Mouse (Mus musculus) spleen, adult 12 weeks (tissue): Measurements from ENCODE around the gene Bsg.
"Not testable (repeated sequence)": the region's sequence is repeated elsewhere in the genome, so short reads cannot be mapped to it uniquely, and the experiment has no call there.

Experiments used
- DNase-seq: peaks from one replicate; pipeline ENCODE4 v3.0.0; 2022; ENCODE audit warnings: low spot score

Gene Bsg

GRCm38 (mm10) chr10:79735361-79735760, 31.1 kb downstream of the Bsg start:
- DNase-seq, result no peak

GRCm38 (mm10) chr10:79736706-79737105, 32.4 kb downstream of the Bsg start:
- no peak for DNase-seq

GRCm38 (mm10) chr10:79738259-79738658, 34.0 kb downstream of the Bsg start:
- no peak for DNase-seq

- DNase-seq, result no peak
Measured at GRCm38 (mm10) chr10:79739234-79739633, 34.9 kb downstream of the Bsg start.

- no peak for DNase-seq
Measured at GRCm38 (mm10) chr10:79740863-79741262, 36.6 kb downstream of the Bsg start.

- no peak for DNase-seq
Measured at GRCm38 (mm10) chr10:79743161-79743560, 38.9 kb downstream of the Bsg start.

- no peak for DNase-seq
Measured at GRCm38 (mm10) chr10:79743650-79744365, 39.5 kb downstream of the Bsg start.

GRCm38 (mm10) chr10:79745411-79745810, 41.1 kb downstream of the Bsg start:
- DNase-seq, result no peak

- DNase-seq, result peak; percentile 90
Measured at GRCm38 (mm10) chr10:79745898-79746773, 41.8 kb downstream of the Bsg start, which contains the start of gene Polrmt. Gene Polrmt (minus strand): TSS chr10:79746581.

- DNase-seq, result no peak
Measured at GRCm38 (mm10) chr10:79746774-79747151, 42.5 kb downstream of the Bsg start.

- DNase-seq, result no peak
Measured at GRCm38 (mm10) chr10:79748496-79748895, 44.2 kb downstream of the Bsg start.

GRCm38 (mm10) chr10:79754856-79755516, 50.7 kb downstream of the Bsg start, which contains the start of gene Fgf22:
Gene Fgf22 (plus strand): TSS chr10:79755076.
- DNase-seq, result no peak

- DNase-seq, result no peak
Measured at GRCm38 (mm10) chr10:79755854-79756253, 51.6 kb downstream of the Bsg start.

GRCm38 (mm10) chr10:79756660-79757059, 52.4 kb downstream of the Bsg start:
- no peak for DNase-seq

- DNase-seq, result not testable (repeated sequence)
Measured at GRCm38 (mm10) chr10:79759675-79760074, 55.4 kb downstream of the Bsg start.

GRCm38 (mm10) chr10:79760603-79761143, 56.4 kb downstream of the Bsg start:
- no peak for DNase-seq
